8 mouse cellular contexts compared by ENCODE assay signal in the genomic region with DNA sequence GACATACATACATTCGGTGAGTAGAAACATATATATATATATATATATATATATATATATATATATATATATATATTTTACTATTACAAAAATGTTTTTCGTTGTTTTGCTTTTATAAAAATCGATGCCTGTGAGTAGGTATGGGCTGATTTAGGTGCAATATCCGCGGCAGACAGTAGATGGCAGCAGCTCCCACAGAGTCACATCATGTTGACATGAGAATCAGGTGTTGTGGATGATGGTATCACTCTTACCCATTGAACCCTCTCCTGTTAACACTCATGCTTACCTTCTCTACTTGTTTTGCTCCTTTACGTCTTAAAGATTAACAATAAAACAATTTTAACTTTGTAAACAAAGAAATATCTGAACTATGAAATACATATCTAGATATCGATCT.
DNase-seq lines count a peak whose midpoint lies in the region; ATAC-seq and TF ChIP-seq lines count a peak whose summit lies in the region.

No protein-coding gene starts in this region.

- H3K27me3 ChIP-seq in forebrain, embryonic 10.5 days (ENCODE audit: poor library complexity, severe bottlenecking): no peaks in the 10 kb centered on the region
- no peaks in the 10 kb centered on the region for H3K27me3 ChIP-seq in forebrain, embryonic 16.5 days (replicated peaks; ENCODE audit: control insufficient read depth, insufficient read depth, low read length)
- peaks cover 6% of the 10 kb centered on the region for H3K27me3 ChIP-seq in Patski

- POLR2A ChIA-PET in Patski (lab: Charles Lee): no interaction called here

- ATAC-seq in forebrain, embryonic 16.5 days: no peak; the same call in 1 of the 2 replicates
- ATAC-seq in Patski: peak; percentile 69
- peak; percentile 92 for ATAC-seq in megakaryocyte progenitor cell, adult 5-6 weeks (replicated peaks; ENCODE audit: poor library complexity)

- CTCF ChIA-PET in Patski (lab: Charles Lee): interaction anchor here (1.4 kb wide), 2 partner anchors 16 to 53 kb away, joined by 3 to 6 read pairs; no protein-coding TSS in a partner anchor

- no peak overlapping the region for H3K4me2 ChIP-seq in forebrain, embryonic 16.5 days (ENCODE audit: low read length)

- no peak overlapping the region for H3K4me3 ChIP-seq in forebrain, embryonic 10.5 days
- H3K4me3 ChIP-seq in forebrain, embryonic 16.5 days (replicated peaks; ENCODE audit: low read length): no peak overlapping the region

- WGBS in forebrain, embryonic 10.5 days: 40% methylated on average over 7 of the region's 7 CpGs
- WGBS in forebrain, embryonic 16.5 days: 30% methylated on average over 7 of the region's 7 CpGs

- in situ Hi-C loops in Patski (cut with MboI; ENCODE audit: low pct_unique_long_range_greater_than_20kb): no loop called here

- no peaks in the 10 kb centered on the region for H3K36me3 ChIP-seq in forebrain, embryonic 10.5 days (replicated peaks)
- no peaks in the 10 kb centered on the region for H3K36me3 ChIP-seq in forebrain, embryonic 16.5 days (ENCODE audit: control insufficient read depth, insufficient read depth)

- DNase-seq in forebrain, embryonic 10.5 days (ENCODE audit: extremely low spot score, low spot score): peak; percentile 43
- no peak for DNase-seq in Patski (ENCODE audit: low read depth, low spot score)
- peak; percentile 74 to 84 for DNase-seq in cerebellum, postnatal 25 days
- peak; percentile 5 for DNase-seq in gastrocnemius, postnatal 14 days
- peak; percentile 23 to 70 for DNase-seq in layer of hippocampus, adult 8-10 months (ENCODE audit: low spot score in 2 of 2)
- peak; percentile 3 to 4 for DNase-seq in spleen, postnatal 36 days (ENCODE audit: low spot score in 2 of 2)

- intact Hi-C loops in gastrocnemius, postnatal 14 days (cut with DNase I; ENCODE audit: low total_unique reads): no loop called here

- H3K9ac ChIP-seq in forebrain, embryonic 16.5 days (replicated peaks; ENCODE audit: low read depth, low read length): no peak overlapping the region

- H3K27ac ChIP-seq in forebrain, embryonic 10.5 days: no peak overlapping the region
- H3K27ac ChIP-seq in forebrain, embryonic 16.5 days (ENCODE audit: low read length): no peak overlapping the region

- no peaks in the 10 kb centered on the region for H3K4me1 ChIP-seq in forebrain, embryonic 10.5 days
- no peaks in the 10 kb centered on the region for H3K4me1 ChIP-seq in forebrain, embryonic 16.5 days (replicated peaks; ENCODE audit: control insufficient read depth, insufficient read depth, low read length)

- H3K9me3 ChIP-seq in forebrain, embryonic 10.5 days: no peaks in the 10 kb centered on the region
- H3K9me3 ChIP-seq in forebrain, embryonic 16.5 days (ENCODE audit: control insufficient read depth, low read length): no peaks in the 10 kb centered on the region

- TF ChIP-seq CTCF in Patski (IDR thresholded peaks at IDR 0.05): peak; percentile 83
